Mouse (Mus musculus) urinary bladder, adult 2 months (tissue): Measurements from ENCODE around the gene Ascl4. TPM values are rescaled to one million over a fixed set of nuclear protein-coding genes. Genes with fewer than 3 reads are reported as not detected.

Experiments
- DNase-seq: peaks from one replicate; pipeline ENCODE4 v3.0.0; 2022; ENCODE audit warnings: low spot score
- polyA plus RNA-seq: library from polyadenylated mRNA; depleted of rRNA; stranded (reverse); fragments of >200 nt; gene quantifications from 2 replicates; pipeline ENCODE4 v1.2.3, GENCODE M21; 2012; rRNA removed

Ascl4 gene
- polyA plus RNA-seq, 1 experiment, result 0.04 TPM

DNA sequence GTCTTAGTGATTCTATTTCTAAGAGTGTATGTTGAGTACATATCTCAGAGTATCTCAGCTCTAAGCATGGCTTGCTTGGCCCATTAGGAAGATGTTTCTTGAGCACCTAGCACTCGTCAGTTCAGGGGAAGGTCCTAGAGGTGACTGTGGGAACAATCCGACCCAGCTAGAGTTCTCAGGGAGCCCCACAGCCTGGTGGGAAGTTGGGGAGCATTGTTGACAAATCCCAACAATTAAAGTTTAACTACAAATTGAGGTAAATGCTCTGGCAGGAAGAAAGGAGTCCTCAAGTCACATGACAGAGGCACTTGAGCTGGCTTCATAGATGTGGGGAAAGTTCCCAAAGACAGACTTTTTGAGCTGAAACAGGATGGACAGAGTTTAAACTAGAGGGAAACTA is 41.2 kb downstream of the Ascl4 start:
- no peak for DNase-seq

DNA sequence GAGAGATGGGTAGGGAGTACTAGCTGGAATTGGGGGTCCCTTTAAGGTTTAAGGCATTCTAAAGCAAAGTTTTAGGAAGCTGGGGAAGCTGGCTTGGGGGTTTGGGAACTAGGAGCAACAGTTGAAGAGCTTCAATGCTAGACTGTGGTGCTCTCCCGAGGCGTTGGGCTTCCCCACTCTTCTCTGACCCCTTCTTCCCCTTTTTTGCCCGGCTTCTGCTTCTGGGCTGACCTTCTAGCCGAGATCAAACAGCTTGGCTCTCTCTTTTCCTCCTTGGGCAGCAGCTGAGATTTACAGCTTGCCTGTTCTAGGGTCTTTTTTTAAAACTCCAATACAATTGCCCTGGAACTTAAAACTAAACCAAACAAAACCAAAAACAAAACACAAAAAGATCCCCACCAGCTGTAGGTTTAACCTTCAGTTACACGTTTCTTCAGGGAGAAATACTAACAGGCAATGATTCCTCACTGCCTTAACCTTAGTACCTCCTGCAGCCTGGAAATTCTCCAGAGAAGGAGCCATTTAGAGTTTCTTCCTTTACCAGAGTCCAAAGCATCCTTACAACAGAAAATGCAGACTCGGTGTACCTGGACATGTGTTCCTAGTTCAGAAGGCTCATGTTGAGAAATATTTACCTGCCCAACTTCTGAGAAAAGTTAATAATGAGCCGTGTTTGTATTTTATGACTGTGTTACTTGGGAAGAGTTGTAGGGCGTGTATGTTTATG is 42.6 kb downstream of the Ascl4 start:
- no peak for DNase-seq

DNA sequence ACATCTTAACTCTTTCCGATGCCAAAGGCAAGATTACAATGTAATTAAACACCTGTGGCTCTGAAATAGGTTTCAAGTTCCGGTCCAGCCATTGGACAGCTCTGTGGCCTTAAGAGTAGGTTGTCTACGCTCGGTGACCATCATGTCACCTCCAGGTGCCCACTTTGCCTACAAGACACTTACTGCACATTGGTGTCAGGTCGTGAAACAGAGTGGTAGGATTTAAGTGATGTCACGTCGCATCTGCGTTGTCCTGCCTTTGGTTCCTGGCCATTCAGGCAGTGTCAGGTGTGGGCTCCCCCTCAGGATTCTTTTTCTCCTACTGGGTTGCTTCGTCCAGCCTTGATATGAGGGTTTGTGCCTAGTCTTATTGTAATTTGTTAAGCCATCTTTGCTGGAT is 44.3 kb downstream of the Ascl4 start:
- DNase-seq, result no peak

DNA sequence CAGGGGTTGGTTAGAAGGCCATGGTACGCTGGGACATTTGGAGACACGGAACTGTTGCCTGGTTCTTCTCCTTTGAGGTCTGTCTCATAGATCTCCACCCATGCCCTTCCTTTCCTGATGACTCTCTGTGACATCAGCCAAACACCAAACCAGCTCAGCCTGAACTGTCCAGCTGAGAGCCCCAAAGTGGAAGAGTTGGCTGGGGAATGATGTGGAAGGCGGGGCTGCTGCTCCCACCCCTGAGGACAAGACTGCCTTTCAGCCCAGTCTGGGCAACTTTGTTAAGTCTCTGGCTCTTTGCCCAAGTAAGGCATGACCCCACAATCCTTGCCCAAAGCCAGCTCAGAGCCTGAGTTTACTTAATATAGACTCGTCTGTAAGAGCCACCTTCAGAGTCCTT is 45.4 kb downstream of the Ascl4 start:
- no peak for DNase-seq

DNA sequence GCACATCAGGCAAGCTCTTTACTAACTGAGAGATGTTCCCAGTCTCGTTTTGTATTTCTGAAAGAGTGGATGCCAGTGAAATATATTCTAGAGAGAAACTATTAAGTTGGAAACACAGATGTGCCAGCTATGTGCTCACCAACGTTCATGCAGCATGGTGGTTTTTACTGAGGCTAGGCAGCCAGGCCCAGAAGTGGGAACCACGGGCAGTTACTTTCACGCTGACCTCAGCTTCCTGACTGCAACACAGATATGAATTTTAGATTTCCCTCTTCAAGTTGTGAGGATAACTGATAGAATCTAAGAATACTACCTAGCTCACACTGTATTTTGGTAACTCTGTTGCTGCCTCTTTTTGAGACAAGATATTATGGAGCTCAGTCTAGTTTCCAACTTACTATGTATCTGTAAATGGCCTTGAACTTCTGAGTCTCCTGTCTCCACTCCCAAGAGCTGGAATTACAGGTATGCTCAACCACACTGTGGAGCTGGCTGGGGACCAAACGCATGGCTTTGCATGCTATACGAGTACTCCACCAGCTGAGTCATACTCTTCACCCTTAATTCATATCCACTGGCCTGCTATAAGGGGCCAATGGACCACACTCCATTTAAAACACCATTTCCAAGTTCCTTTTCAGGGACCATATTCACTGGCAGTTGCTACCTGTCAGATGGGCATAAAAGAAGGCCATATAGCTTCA is 62.1 kb downstream of the Ascl4 start:
- DNase-seq, result no peak

DNA sequence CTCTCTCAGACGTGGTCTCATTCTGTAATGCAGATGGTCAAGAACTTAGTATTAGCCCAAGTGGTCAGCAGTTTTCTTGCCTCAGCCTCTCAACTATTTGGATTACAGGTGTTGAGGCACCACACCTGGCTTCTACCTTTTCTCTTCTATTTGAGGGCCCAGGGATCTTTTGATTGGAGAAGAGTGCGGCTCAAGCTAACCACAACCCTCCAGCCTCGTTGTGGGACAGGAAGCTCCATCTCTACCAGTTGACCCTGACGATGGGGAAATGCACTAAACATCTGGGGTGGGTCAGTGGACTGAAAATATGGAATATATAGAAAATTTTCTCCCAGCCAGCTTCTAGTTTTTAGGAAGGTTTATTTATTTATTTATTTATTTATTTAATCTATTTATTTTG is 64.9 kb downstream of the Ascl4 start:
- no peak for DNase-seq

DNA sequence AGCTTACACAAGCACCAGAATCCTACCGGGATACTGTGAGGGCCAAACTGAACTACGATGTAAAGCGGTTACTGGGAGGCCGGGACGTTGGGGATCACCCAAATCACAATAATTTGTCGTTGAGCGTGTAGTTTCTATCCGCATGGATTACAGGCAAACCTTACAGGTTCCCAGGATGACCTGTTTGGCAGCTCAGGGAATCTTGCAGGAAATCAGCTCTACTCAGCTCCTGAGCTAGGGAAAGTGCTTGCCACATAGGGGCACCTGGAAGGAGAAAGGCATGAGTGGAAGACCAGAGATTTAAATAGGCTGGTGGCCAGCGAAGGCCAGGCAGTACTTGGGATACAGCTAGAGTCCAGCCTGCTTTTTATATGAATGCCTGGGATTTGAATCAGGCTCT is 66.4 kb downstream of the Ascl4 start:
- DNase-seq, result no peak

DNA sequence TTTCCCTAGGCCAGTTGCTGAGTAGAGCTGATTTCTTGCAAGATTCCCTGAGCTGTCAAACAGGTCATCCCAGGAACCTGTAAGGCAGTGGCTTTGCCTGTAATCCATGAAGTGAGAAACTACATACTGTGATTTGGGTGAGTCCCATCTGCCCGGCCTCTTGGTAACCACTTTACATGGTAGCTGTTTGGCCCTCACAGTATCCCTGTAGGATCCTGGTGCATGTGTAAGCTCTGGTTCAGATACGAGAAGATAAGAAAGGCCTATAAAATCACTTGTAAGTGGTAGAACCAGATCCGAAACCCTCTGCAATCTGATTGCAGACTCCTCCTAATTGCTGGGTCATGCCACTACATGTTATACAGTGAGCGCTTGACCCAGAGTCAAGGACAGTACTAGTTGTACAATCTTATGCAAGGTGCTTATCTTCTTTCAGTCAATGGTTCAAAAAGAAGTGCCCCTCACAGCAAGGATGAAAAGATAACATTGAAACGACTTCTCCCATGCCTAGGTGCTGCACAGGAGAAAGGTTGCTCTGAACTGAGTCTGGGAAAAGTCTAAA is 67.1 kb downstream of the Ascl4 start:
- no peak for DNase-seq

Other genes with a start within 250 kb of the Ascl4 start
- 20.2 and 22.1 TPM in 2 replicates for gene Pwp1, start 98.2 kb upstream of the Ascl4 start, polyA plus RNA-seq
- gene Prdm4, start 10.5 kb upstream of the Ascl4 start, polyA plus RNA-seq, result 19.4 and 21.4 TPM in 2 replicates
- 102 and 112 TPM in 2 replicates for gene Rtcb, start 30.1 kb downstream of the Ascl4 start, polyA plus RNA-seq
- 0.06 and 0.18 TPM in 2 replicates for gene Bpifc, start 84.2 kb downstream of the Ascl4 start, polyA plus RNA-seq
- gene Fbxo7, start 94.3 kb downstream of the Ascl4 start, polyA plus RNA-seq, result 29.6 and 31.4 TPM in 2 replicates